Mouse (Mus musculus) heart, embryonic 14.5 days (tissue): ENCODE results near the gene Arid5a. TPM values are rescaled to one million over a fixed set of nuclear protein-coding genes. Genes with fewer than 3 reads are reported as not detected.

Source experiments
- ATAC-seq: fragments of 200-750 bp; cut with Nextera tagmentation; 2 replicates; pipeline ENCODE4 v1.8.0; 2017; ENCODE audit warnings: low read depth, moderate TSS enrichment; ENCODE audit not compliant: insufficient number of reproducible peaks, insufficient read depth, low FRiP score
- H3K27ac ChIP-seq, 2 experiments: fragments of 200-500 bp in 1 of 2; fragments of 300-500 bp in 1 of 2; sonication (generic) in 1 of 2; replicated peaks in 1 of 2; 2 replicates each; pipeline ENCODE4 v1.5.1; 2012 to 2014; ENCODE audit warnings: low read depth in 2 of 2, low read length in 2 of 2, control low read depth in 1 of 2, mild to moderate bottlenecking in 1 of 2, mixed read lengths in 1 of 2; ENCODE audit not compliant: control insufficient read depth in 1 of 2, insufficient read depth in 1 of 2
- H3K27me3 ChIP-seq: fragments of 300-500 bp; sonication (generic); 2 replicates; pipeline ENCODE4 v1.6.1; 2014; ENCODE audit warnings: mild to moderate bottlenecking, low read length, control low read depth; ENCODE audit not compliant: control insufficient read depth, insufficient read depth
- H3K36me3 ChIP-seq: fragments of 300-500 bp; sonication (generic); 2 replicates; pipeline ENCODE4 v1.6.1; 2014; ENCODE audit warnings: mild to moderate bottlenecking, control low read depth, low read length, mixed read lengths; ENCODE audit not compliant: control insufficient read depth, insufficient read depth
- H3K4me1 ChIP-seq, 2 experiments: fragments of 200-500 bp in 1 of 2; fragments of 300-500 bp in 1 of 2; sonication (generic) in 1 of 2; 2 replicates each; pipeline ENCODE4 v1.6.1; 2012 to 2014; ENCODE audit warnings: low read length in 2 of 2, control low read depth in 1 of 2, mixed read lengths in 1 of 2; ENCODE audit not compliant: control insufficient read depth in 2 of 2, insufficient read depth in 2 of 2
- H3K4me2 ChIP-seq: fragments of 300-500 bp; sonication (generic); 2 replicates; pipeline ENCODE4 v1.6.1; 2014; ENCODE audit warnings: mild to moderate bottlenecking, low read length
- H3K4me3 ChIP-seq, 2 experiments: fragments of 200-500 bp in 1 of 2; fragments of 300-500 bp in 1 of 2; sonication (generic) in 1 of 2; 2 replicates each; pipeline ENCODE4 v1.5.1; 2012 to 2014; ENCODE audit warnings: low read length in 2 of 2, mild to moderate bottlenecking in 2 of 2, control low read depth in 1 of 2, low read depth in 1 of 2, moderate library complexity in 1 of 2; ENCODE audit not compliant: control insufficient read depth in 1 of 2, insufficient read depth in 1 of 2
- H3K9ac ChIP-seq: fragments of 300-500 bp; sonication (generic); 2 replicates; pipeline ENCODE4 v1.6.1; 2014; ENCODE audit warnings: mild to moderate bottlenecking, low read length
- H3K9me3 ChIP-seq: fragments of 300-500 bp; sonication (generic); 2 replicates; pipeline ENCODE4 v1.6.1; 2016; ENCODE audit warnings: low read length, control low read depth; ENCODE audit not compliant: control insufficient read depth
- WGBS: fragments of 180-500 bp; shearing (Covaris S2); extraction: QIAGEN DNeasy Blood & Tissue Kit; methylation state at CpG from one replicate; pipeline ENCODE4 v1.1.7; 2014; 5-methylcytosine and 5-hydroxymethylcytosine counted together
- polyA plus RNA-seq: library from polyadenylated mRNA; unstranded; fragments of >200 nt; fragmentation: Nextera tagmentation; extraction: Ambion mirVana; gene quantifications from 2 replicates; pipeline ENCODE4 v1.2.1, GENCODE M21; 2014

Gene Arid5a
- polyA plus RNA-seq, 1 experiment from 2014 or later = 10.3 TPM

DNA sequence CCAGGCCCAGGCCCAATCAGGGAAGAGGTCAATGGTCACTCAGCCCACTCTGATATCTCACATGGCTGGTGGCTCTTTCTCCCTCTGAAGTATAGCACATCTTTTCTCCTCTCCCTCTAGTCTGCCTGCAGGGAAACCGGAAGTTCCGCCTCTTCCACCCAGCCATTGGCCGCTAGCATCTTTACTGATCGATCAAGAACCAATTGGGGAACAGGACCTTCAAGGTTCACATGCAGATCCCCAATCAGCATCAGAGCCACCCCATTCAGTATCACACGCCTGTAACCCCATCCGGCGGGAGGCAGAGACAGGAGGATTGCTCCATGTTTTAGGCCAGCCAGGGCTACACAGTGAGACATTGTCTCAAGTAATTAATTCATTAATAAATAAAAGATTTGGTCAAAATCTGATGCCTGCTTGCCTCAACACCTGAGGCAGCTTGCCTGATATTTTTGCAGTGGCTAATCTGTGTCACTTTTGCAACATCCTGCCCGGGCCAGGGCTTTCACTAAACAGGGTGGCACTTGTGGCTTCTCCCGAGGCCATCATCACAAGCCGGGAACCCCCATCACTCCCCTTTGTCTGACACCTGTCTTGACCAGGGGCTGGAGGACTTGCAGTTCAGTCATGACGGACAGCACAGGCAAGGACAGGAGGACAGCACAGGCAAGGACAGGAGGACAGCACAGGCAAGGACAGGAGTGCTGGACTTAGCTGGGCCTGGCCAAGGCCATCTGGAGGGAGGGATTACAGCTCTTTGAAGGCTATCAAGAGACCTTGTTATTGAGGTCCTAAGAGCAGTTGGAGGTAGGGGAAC, 7.6 kb downstream of the Arid5a start:
- Histone ChIP-seq H3K9me3 (no peaks in the 10 kb centered on the region), H3K4me1 (no peaks in the 10 kb centered on the region; a peak in 2 of 4 replicates), H3K27me3 (no peaks in the 10 kb centered on the region), H3K36me3 (peaks cover 55% of the 10 kb centered on the region), H3K27ac (no peak overlapping the region), H3K9ac (no peak overlapping the region), H3K4me2 (no peak overlapping the region), H3K4me3 (no peak overlapping the region)
- ATAC-seq = no peak
- WGBS = 82% methylated on average over 11 of the region's 11 CpGs

GRCm38 (mm10) chr1:36315776-36316100, 8.2 kb downstream of the Arid5a start:
- Histone ChIP-seq H3K4me3 (no peak overlapping the region), H3K36me3 (peaks cover 59% of the 10 kb centered on the region), H3K4me1 (no peaks in the 10 kb centered on the region), H3K27me3 (no peaks in the 10 kb centered on the region), H3K9me3 (no peaks in the 10 kb centered on the region), H3K27ac (no peak overlapping the region), H3K4me2 (no peak overlapping the region), H3K9ac (no peak overlapping the region)
- 76% methylated on average over 2 of the region's 2 CpGs for WGBS
- ATAC-seq = no peak

DNA sequence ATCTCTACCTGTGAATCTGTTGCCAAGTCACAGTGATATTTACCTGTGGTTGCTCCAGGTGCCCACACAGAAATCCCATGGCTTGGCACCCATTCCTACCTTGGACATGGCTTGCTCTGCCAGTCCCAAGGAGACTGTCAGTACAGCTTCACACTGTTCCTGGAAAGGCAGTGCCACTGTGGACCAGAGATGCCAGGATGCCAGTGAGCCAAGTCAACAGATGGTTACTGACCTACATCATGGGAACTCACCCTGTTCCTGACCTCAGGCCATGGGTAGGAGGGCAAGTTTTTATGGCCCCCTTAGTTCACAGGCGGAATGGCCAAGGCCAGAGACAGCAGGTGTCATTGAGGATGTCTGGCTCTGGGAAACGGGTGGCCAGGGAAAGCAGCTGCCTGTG, 13.6 kb downstream of the Arid5a start:
- H3K36me3 ChIP-seq = peaks cover 60% of the 10 kb centered on the region
- no peaks in the 10 kb centered on the region for H3K9me3 ChIP-seq
- H3K9ac ChIP-seq = no peak overlapping the region
- no peak overlapping the region for H3K4me3 ChIP-seq
- H3K4me2 ChIP-seq = no peak overlapping the region
- 78% methylated on average over 2 of the region's 2 CpGs for WGBS
- H3K27ac ChIP-seq = no peak overlapping the region
- H3K4me1 ChIP-seq = peaks cover 4 to 13% of the 10 kb centered on the region in 2 experiments; a peak in 1 of 4 replicates
- no peak for ATAC-seq
- no peaks in the 10 kb centered on the region for H3K27me3 ChIP-seq

- Histone ChIP-seq H3K4me1 (peaks cover 4 to 13% of the 10 kb centered on the region in 2 experiments; a peak in 1 of 4 replicates), H3K4me3 (no peak overlapping the region), H3K27me3 (no peaks in the 10 kb centered on the region), H3K4me2 (no peak overlapping the region), H3K9me3 (no peaks in the 10 kb centered on the region), H3K27ac (no peak overlapping the region), H3K9ac (no peak overlapping the region), H3K36me3 (peaks cover 52% of the 10 kb centered on the region)
- WGBS = 71% methylated on average over 11 of the region's 11 CpGs
- no peak for ATAC-seq
These were observed 14.5 kb downstream of the Arid5a start for GRCm38 (mm10) chr1:36321829-36322573.

DNA sequence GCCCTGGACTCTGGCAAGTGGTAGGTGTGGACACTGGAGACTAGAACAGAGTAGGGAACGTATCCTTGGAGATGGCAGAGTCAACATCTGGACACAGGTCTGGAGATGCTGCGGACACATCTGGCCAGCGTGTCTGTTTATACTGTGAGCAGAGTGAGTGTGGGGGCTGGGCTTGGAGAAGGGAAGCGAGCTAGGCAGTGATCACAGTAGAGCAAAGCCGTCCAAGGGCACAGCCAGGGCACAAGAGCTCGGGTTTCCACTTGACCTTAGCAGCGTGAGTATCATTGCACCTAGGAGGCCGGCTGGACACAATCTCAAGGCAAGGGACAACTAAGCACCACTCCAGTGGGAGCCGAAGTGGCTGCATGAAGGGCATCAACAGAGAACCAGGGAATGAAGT, 15.5 kb downstream of the Arid5a start:
- Histone ChIP-seq H3K9ac (no peak overlapping the region; the same call in 1 of the 2 replicates), H3K4me2 (no peak overlapping the region), H3K9me3 (no peaks in the 10 kb centered on the region), H3K27ac (no peak overlapping the region), H3K27me3 (no peaks in the 10 kb centered on the region), H3K4me1 (peaks cover 4 to 13% of the 10 kb centered on the region in 2 experiments; a peak in 1 of 4 replicates), H3K4me3 (no peak overlapping the region), H3K36me3 (peaks cover 48% of the 10 kb centered on the region)
- no peak for ATAC-seq
- 57% methylated on average over 9 of the region's 9 CpGs for WGBS

GRCm38 (mm10) chr1:36323746-36324448, 16.4 kb downstream of the Arid5a start:
- no peak overlapping the region for H3K9ac ChIP-seq
- no peaks in the 10 kb centered on the region for H3K27me3 ChIP-seq
- H3K4me1 ChIP-seq = peaks cover 4 to 16% of the 10 kb centered on the region in 2 experiments; a peak in 2 of 4 replicates
- H3K27ac ChIP-seq = no peak overlapping the region
- ATAC-seq = peak; percentile 25; the same call in 1 of the 2 replicates
- no peaks in the 10 kb centered on the region for H3K9me3 ChIP-seq
- no peak overlapping the region for H3K4me2 ChIP-seq
- no peak overlapping the region for H3K4me3 ChIP-seq
- WGBS = 34% methylated on average over 8 of the region's 8 CpGs
- peaks cover 40% of the 10 kb centered on the region for H3K36me3 ChIP-seq

DNA sequence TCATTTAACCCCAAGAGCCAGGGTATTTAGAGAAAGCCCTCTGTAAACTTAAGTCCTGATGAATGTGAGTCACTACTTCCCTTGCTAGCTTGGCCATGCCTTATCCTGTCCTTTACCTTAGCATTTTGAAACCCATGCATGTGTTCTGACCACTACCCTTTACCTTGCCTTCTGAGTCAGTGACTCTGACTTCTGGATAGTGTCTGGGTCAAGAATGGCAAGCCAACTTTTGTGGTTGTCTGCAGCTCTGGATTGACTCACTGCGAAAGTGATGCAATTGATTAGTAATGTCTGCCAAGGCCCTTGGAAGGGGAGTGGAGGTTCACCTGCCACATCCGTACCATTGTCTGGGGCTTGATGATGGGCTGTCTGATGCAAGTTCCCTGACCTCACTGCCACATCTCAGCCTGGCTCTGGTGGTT, 18.4 kb downstream of the Arid5a start:
- Histone ChIP-seq H3K36me3 (peaks cover 30% of the 10 kb centered on the region), H3K9ac (no peak overlapping the region), H3K27me3 (no peaks in the 10 kb centered on the region), H3K4me2 (no peak overlapping the region), H3K4me3 (no peak overlapping the region), H3K27ac (no peak overlapping the region), H3K9me3 (no peaks in the 10 kb centered on the region), H3K4me1 (peaks cover 4 to 21% of the 10 kb centered on the region in 2 experiments; a peak in 2 of 4 replicates)
- 85% methylated on average over 2 of the region's 2 CpGs for WGBS
- ATAC-seq = no peak
